Mouse (Mus musculus) G1E (cell line): ENCODE data around the gene Rnf150.

Experiments
- CTCF ChIP-seq: IDR thresholded peaks from 2 replicates; pipeline ENCODE4 v1.5.1; 2012; ENCODE audit warnings: low read depth, low read length, inconsistent platforms, mixed read lengths
- GATA1 ChIP-seq: IDR thresholded peaks from 2 replicates; pipeline ENCODE4 v1.6.1; 2012; ENCODE audit warnings: borderline replicate concordance, low read length, inconsistent platforms, mixed read lengths
- GATA2 ChIP-seq: IDR thresholded peaks from 2 replicates; pipeline ENCODE4 v1.6.1; 2012; ENCODE audit warnings: low read depth, low read length, inconsistent platforms, borderline replicate concordance
- POLR2AphosphoS5 ChIP-seq: IDR thresholded peaks from 2 replicates; pipeline ENCODE4 v1.6.1; 2012; ENCODE audit warnings: low read depth, low read length, inconsistent platforms; ENCODE audit not compliant: insufficient replicate concordance

GRCm38 (mm10) chr8:82889062-82889720 lies 26.0 kb downstream of the Rnf150 start:
- TF ChIP-seq CTCF = no peak
- TF ChIP-seq GATA1 = no peak
- TF ChIP-seq GATA2 = no peak
- TF ChIP-seq POLR2AphosphoS5 = no peak
